11 mouse cellular contexts compared by ENCODE assay signal in the genomic region with DNA sequence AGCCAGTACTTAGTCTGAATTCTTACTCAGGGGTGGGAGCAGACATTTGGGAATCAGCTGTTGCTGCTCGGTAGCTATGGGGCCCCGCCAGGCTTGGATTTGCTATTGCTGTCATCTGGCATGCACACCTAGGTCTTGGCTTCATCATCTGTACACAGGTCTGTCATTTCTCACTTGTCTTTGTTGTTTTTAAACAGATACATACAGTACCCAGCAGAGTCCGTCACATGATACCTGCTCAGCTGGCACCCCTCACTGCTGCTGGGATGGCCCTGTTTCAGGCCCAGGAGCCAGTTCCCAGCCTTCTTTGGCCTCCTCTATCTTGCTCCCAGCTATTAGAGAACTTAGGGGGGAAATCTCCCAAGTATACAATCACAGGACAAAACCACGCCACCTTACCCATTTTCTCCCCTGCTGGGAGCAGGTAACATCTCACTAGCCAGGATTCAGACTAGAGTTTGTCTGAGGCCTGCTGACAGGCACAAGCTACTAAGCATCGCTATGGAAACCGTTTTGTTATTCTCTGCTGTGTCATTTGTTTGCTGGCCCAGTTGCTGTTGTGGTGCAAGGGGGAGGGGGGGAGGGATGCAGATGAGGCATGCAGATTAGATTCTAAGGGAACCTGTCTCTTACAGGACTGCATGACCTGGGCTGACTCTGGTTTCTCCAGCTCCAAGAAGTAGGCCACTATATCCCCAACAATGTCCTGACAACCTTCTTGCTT. TPM values are rescaled to one million over a fixed set of nuclear protein-coding genes. Genes with fewer than 3 reads are reported as not detected.
A peak's percentile ranks its signal among the peaks of the same experiment; 100 is the strongest.
DNase-seq lines count a peak whose midpoint lies in the region; ATAC-seq lines count a peak whose summit lies in the region.
"Had no signal": no experiment of that assay in that cellular context is flagged by ENCODE, and none has a peak within 500 bp of the region (broad histone marks: within the 10 kb centered on the region; RNA-seq: fewer than 3 reads in every experiment).

No protein-coding gene starts in this region.

- 0 out of 2 replicates have a peak overlapping the region, but pooled peaks have one; percentile 36 for H3K27ac ChIP-seq in forebrain, embryonic 12.5 days
- no peak overlapping the region; the same call in 1 of the 2 replicates for H3K27ac ChIP-seq in midbrain, embryonic 10.5 days (replicated peaks)
- H3K27ac ChIP-seq: liver, embryonic 14.5 days had no signal

- no peak overlapping the region for H3K4me3 ChIP-seq in forebrain, embryonic 12.5 days (replicated peaks)
- no peak overlapping the region for H3K4me3 ChIP-seq in midbrain, embryonic 10.5 days

- no peaks in the 10 kb centered on the region for H3K36me3 ChIP-seq in forebrain, embryonic 12.5 days (replicated peaks)
- H3K36me3 ChIP-seq in midbrain, embryonic 10.5 days: no peaks in the 10 kb centered on the region

- DNase-seq in frontal cortex, adult 2 months (ENCODE audit: extremely low spot score in 1 of 2, low spot score in 1 of 2): no peak
- peak; percentile 16 for DNase-seq in ES-CJ7 (ENCODE audit: low read depth, low spot score)
- peak; percentile 19 for DNase-seq in midbrain, embryonic 10.5 days (ENCODE audit: low spot score)
- no peak for DNase-seq in natural killer cell, adult 2 months (ENCODE audit: low spot score in 2 of 2)
- DNase-seq in spleen, postnatal 14 days (ENCODE audit: low spot score in 2 of 2): no peak
- no peak for DNase-seq in right cerebral cortex, adult 2 months (ENCODE audit: low spot score in 2 of 2)

- H3K9me3 ChIP-seq in forebrain, embryonic 12.5 days: no peaks in the 10 kb centered on the region
- H3K9me3 ChIP-seq in midbrain, embryonic 10.5 days (replicated peaks): no peaks in the 10 kb centered on the region

- H3K9ac ChIP-seq in forebrain, embryonic 12.5 days: no peak overlapping the region
- H3K9ac ChIP-seq: liver, embryonic 14.5 days had no signal

- H3K4me1 ChIP-seq in forebrain, embryonic 12.5 days: peaks cover 26% of the 10 kb centered on the region
- H3K4me1 ChIP-seq in midbrain, embryonic 10.5 days: peaks cover 29% of the 10 kb centered on the region

- H3K27me3 ChIP-seq in forebrain, embryonic 12.5 days: no peaks in the 10 kb centered on the region
- H3K27me3 ChIP-seq in midbrain, embryonic 10.5 days (ENCODE audit: low read depth, poor library complexity, severe bottlenecking): no peaks in the 10 kb centered on the region; the same call in 1 of the 2 replicates
- H3K27me3 ChIP-seq: CH12.LX had no signal

- WGBS in forebrain, embryonic 12.5 days: 54% methylated on average over 6 of the region's 6 CpGs
- 54% methylated on average over 6 of the region's 6 CpGs for WGBS in midbrain, embryonic 10.5 days

- ATAC-seq in frontal cortex, adult (ENCODE audit: low TSS enrichment): peak; percentile 20; the same call in 1 of the 2 replicates
- ATAC-seq in forebrain, embryonic 12.5 days (ENCODE audit: low FRiP score): 0 out of 2 replicates have a peak, but pooled peaks have one; percentile 39

- H3K4me2 ChIP-seq in forebrain, embryonic 12.5 days: no peak overlapping the region; the same call in 1 of the 2 replicates

RNA-seq across cellular contexts. Expression of a gene that starts 52.8 kb away (rescaled TPM):
- 68.6 and 83.9 TPM in 2 replicates for polyA plus RNA-seq in frontal cortex, adult 2 months (2012; rRNA removed)
- polyA plus RNA-seq in forebrain, embryonic 12.5 days (2016; fragmentation: Nextera tagmentation; extraction: Ambion mirVana): 4.8 and 4.9 TPM in 2 replicates
- polyA plus RNA-seq in midbrain, embryonic 10.5 days (2016; fragmentation: Nextera tagmentation; extraction: Ambion mirVana): 0.37 and 1.3 TPM in 2 replicates
- polyA plus RNA-seq: heart, postnatal 0 days had no signal

Comparison
In these comparisons a context has a peak if more than half of its experiments do, and no peak if none do; other contexts are left out.
1. DNase-seq: peak in ES-CJ7 (single experiment) and midbrain, embryonic 10.5 days (single experiment); none in frontal cortex, adult 2 months (0 of 2), natural killer cell, adult 2 months (0 of 2), spleen, postnatal 14 days (0 of 2) and right cerebral cortex, adult 2 months (0 of 2).
2. RNA of a gene that starts 52.8 kb away (polyA plus RNA-seq): 68.6 to 83.9 TPM in frontal cortex, adult 2 months; 4.8 to 4.9 TPM in forebrain, embryonic 12.5 days and 0.37 to 1.3 TPM in midbrain, embryonic 10.5 days; every median in the first group is over 10 times any median in the second.